Mouse (Mus musculus): ENCODE measurements at regions not wholly inside any gene's neighbourhood (a gene's known extent, or its start where the extent isn't known, plus 50 kb on each side); places are given as distances from the start of the nearest gene placed in this dataset.

GRCm38 (mm10) chr16:86694497-86694896 lies 659.5 kb upstream of the N6amt1 start:
- Histone ChIP-seq H3K9ac (ENCODE audit: low read depth, low read length) (no peak overlapping the region), H3K4me1 (ENCODE audit: control insufficient read depth, insufficient read depth, low read length) (no peaks in the 10 kb centered on the region), H3K27ac (ENCODE audit: low read length) (no peak overlapping the region), H3K9me3 (replicated peaks; ENCODE audit: control insufficient read depth, low read length, poor library complexity, severe bottlenecking) (no peaks in the 10 kb centered on the region), H3K36me3 (ENCODE audit: control insufficient read depth, insufficient read depth, low read length) (no peaks in the 10 kb centered on the region), H3K27me3 (ENCODE audit: control insufficient read depth, insufficient read depth, low read depth, low read length) (no peaks in the 10 kb centered on the region), H3K4me3 (ENCODE audit: low read depth, low read length) (no peak overlapping the region), H3K4me2 (ENCODE audit: low read length) (no peak overlapping the region)
- ATAC-seq = peak; percentile 68; the same call in 1 of the 2 replicates
- 42% methylated on average over 3 of the region's 3 CpGs for WGBS

- WGBS = 61% methylated on average over 3 of the region's 3 CpGs
- no peak for ATAC-seq
- Histone ChIP-seq H3K36me3 (ENCODE audit: control insufficient read depth, insufficient read depth, low read length) (no peaks in the 10 kb centered on the region), H3K4me2 (ENCODE audit: low read length) (no peak overlapping the region), H3K4me3 (ENCODE audit: low read depth, low read length) (no peak overlapping the region), H3K9ac (ENCODE audit: low read depth, low read length) (no peak overlapping the region), H3K4me1 (ENCODE audit: control insufficient read depth, insufficient read depth, low read length) (no peaks in the 10 kb centered on the region), H3K27me3 (ENCODE audit: control insufficient read depth, insufficient read depth, low read depth, low read length) (no peaks in the 10 kb centered on the region), H3K27ac (ENCODE audit: low read length) (no peak overlapping the region), H3K9me3 (replicated peaks; ENCODE audit: control insufficient read depth, low read length, poor library complexity, severe bottlenecking) (peaks cover 4% of the 10 kb centered on the region; the same call in 1 of the 2 replicates)
These were observed 694.8 kb upstream of the N6amt1 start for GRCm38 (mm10) chr16:86659154-86659553.

- Histone ChIP-seq H3K36me3 (ENCODE audit: control insufficient read depth, insufficient read depth, low read length) (no peaks in the 10 kb centered on the region), H3K4me1 (ENCODE audit: control insufficient read depth, insufficient read depth, low read length) (no peaks in the 10 kb centered on the region), H3K9me3 (replicated peaks; ENCODE audit: control insufficient read depth, low read length, poor library complexity, severe bottlenecking) (no peaks in the 10 kb centered on the region), H3K27me3 (ENCODE audit: control insufficient read depth, insufficient read depth, low read depth, low read length) (no peaks in the 10 kb centered on the region), H3K4me2 (ENCODE audit: low read length) (no peak overlapping the region), H3K27ac (ENCODE audit: low read length) (no peak overlapping the region), H3K4me3 (ENCODE audit: low read depth, low read length) (no peak overlapping the region), H3K9ac (ENCODE audit: low read depth, low read length) (no peak overlapping the region)
- ATAC-seq = no peak
- 92% methylated on average over 5 of the region's 5 CpGs for WGBS
These were observed 706.7 kb upstream of the N6amt1 start for GRCm38 (mm10) chr16:86647316-86647715.

- H3K36me3 ChIP-seq (ENCODE audit: control insufficient read depth, insufficient read depth, low read length) = no peaks in the 10 kb centered on the region
- H3K27me3 ChIP-seq (ENCODE audit: control insufficient read depth, insufficient read depth, low read depth, low read length) = no peaks in the 10 kb centered on the region
- H3K4me1 ChIP-seq (ENCODE audit: control insufficient read depth, insufficient read depth, low read length) = no peaks in the 10 kb centered on the region
- no peak overlapping the region for H3K9ac ChIP-seq (ENCODE audit: low read depth, low read length)
- no peak overlapping the region for H3K4me3 ChIP-seq (ENCODE audit: low read depth, low read length)
- no peak for ATAC-seq
- H3K27ac ChIP-seq (ENCODE audit: low read length) = no peak overlapping the region
- no peak overlapping the region for H3K4me2 ChIP-seq (ENCODE audit: low read length)
- WGBS = 70% methylated on average over 2 of the region's 2 CpGs
- no peaks in the 10 kb centered on the region for H3K9me3 ChIP-seq (replicated peaks; ENCODE audit: control insufficient read depth, low read length, poor library complexity, severe bottlenecking)
These were observed 707.2 kb upstream of the N6amt1 start for GRCm38 (mm10) chr16:86646753-86647152.

GRCm38 (mm10) chr16:86645436-86645835 lies 708.5 kb upstream of the N6amt1 start:
- no peak overlapping the region for H3K27ac ChIP-seq (ENCODE audit: low read length)
- H3K9me3 ChIP-seq (replicated peaks; ENCODE audit: control insufficient read depth, low read length, poor library complexity, severe bottlenecking) = no peaks in the 10 kb centered on the region
- H3K27me3 ChIP-seq (ENCODE audit: control insufficient read depth, insufficient read depth, low read depth, low read length) = no peaks in the 10 kb centered on the region
- H3K4me2 ChIP-seq (ENCODE audit: low read length) = no peak overlapping the region
- H3K4me3 ChIP-seq (ENCODE audit: low read depth, low read length) = no peak overlapping the region
- no peak for ATAC-seq
- WGBS = 67% methylated on average over 1 of the region's 1 CpGs
- no peaks in the 10 kb centered on the region for H3K4me1 ChIP-seq (ENCODE audit: control insufficient read depth, insufficient read depth, low read length)
- no peak overlapping the region for H3K9ac ChIP-seq (ENCODE audit: low read depth, low read length)
- H3K36me3 ChIP-seq (ENCODE audit: control insufficient read depth, insufficient read depth, low read length) = no peaks in the 10 kb centered on the region

GRCm38 (mm10) chr16:86644912-86645312 lies 709.1 kb upstream of the N6amt1 start:
- no peaks in the 10 kb centered on the region for H3K9me3 ChIP-seq (replicated peaks; ENCODE audit: control insufficient read depth, low read length, poor library complexity, severe bottlenecking)
- peak; percentile 82 for ATAC-seq

GRCm38 (mm10) chr16:86604166-86604565 lies 702.5 kb upstream of the Adamts5 start:
- Histone ChIP-seq H3K4me2 (ENCODE audit: low read length) (no peak overlapping the region), H3K4me1 (ENCODE audit: control insufficient read depth, insufficient read depth, low read length) (no peaks in the 10 kb centered on the region), H3K9me3 (replicated peaks; ENCODE audit: control insufficient read depth, low read length, poor library complexity, severe bottlenecking) (no peaks in the 10 kb centered on the region), H3K27me3 (ENCODE audit: control insufficient read depth, insufficient read depth, low read depth, low read length) (no peaks in the 10 kb centered on the region), H3K9ac (ENCODE audit: low read depth, low read length) (no peak overlapping the region), H3K27ac (ENCODE audit: low read length) (no peak overlapping the region), H3K4me3 (ENCODE audit: low read depth, low read length) (no peak overlapping the region), H3K36me3 (ENCODE audit: control insufficient read depth, insufficient read depth, low read length) (no peaks in the 10 kb centered on the region)
- ATAC-seq = no peak
- 77% methylated on average over 7 of the region's 7 CpGs for WGBS

More at GRCm38 (mm10) chr16:86644912-86645312, 709.1 kb upstream of the N6amt1 start:
- no peak overlapping the region for H3K4me2 ChIP-seq (ENCODE audit: low read length)
- H3K4me1 ChIP-seq (ENCODE audit: control insufficient read depth, insufficient read depth, low read length) = no peaks in the 10 kb centered on the region
- no peak overlapping the region for H3K4me3 ChIP-seq (ENCODE audit: low read depth, low read length)
- H3K9ac ChIP-seq (ENCODE audit: low read depth, low read length) = no peak overlapping the region
- no peaks in the 10 kb centered on the region for H3K36me3 ChIP-seq (ENCODE audit: control insufficient read depth, insufficient read depth, low read length)
- no peaks in the 10 kb centered on the region for H3K27me3 ChIP-seq (ENCODE audit: control insufficient read depth, insufficient read depth, low read depth, low read length)
- WGBS = 59% methylated on average over 2 of the region's 2 CpGs
- no peak overlapping the region for H3K27ac ChIP-seq (ENCODE audit: low read length)

- Histone ChIP-seq H3K9me3 (replicated peaks; ENCODE audit: control insufficient read depth, low read length, poor library complexity, severe bottlenecking) (no peaks in the 10 kb centered on the region), H3K4me3 (ENCODE audit: low read depth, low read length) (no peak overlapping the region), H3K4me2 (ENCODE audit: low read length) (no peak overlapping the region), H3K4me1 (ENCODE audit: control insufficient read depth, insufficient read depth, low read length) (no peaks in the 10 kb centered on the region), H3K36me3 (ENCODE audit: control insufficient read depth, insufficient read depth, low read length) (no peaks in the 10 kb centered on the region), H3K27me3 (ENCODE audit: control insufficient read depth, insufficient read depth, low read depth, low read length) (no peaks in the 10 kb centered on the region), H3K27ac (ENCODE audit: low read length) (no peak overlapping the region), H3K9ac (ENCODE audit: low read depth, low read length) (no peak overlapping the region)
- no peak for ATAC-seq
- WGBS = 76% methylated on average over 3 of the region's 3 CpGs
These were observed 693.4 kb upstream of the Adamts5 start for GRCm38 (mm10) chr16:86594992-86595391.

GRCm38 (mm10) chr16:86586044-86586443 lies 684.4 kb upstream of the Adamts5 start:
- no peaks in the 10 kb centered on the region for H3K36me3 ChIP-seq (ENCODE audit: control insufficient read depth, insufficient read depth, low read length)
- H3K4me3 ChIP-seq (ENCODE audit: low read depth, low read length) = no peak overlapping the region
- H3K4me2 ChIP-seq (ENCODE audit: low read length) = no peak overlapping the region
- H3K9me3 ChIP-seq (replicated peaks; ENCODE audit: control insufficient read depth, low read length, poor library complexity, severe bottlenecking) = no peaks in the 10 kb centered on the region
- H3K27me3 ChIP-seq (ENCODE audit: control insufficient read depth, insufficient read depth, low read depth, low read length) = no peaks in the 10 kb centered on the region
- H3K27ac ChIP-seq (ENCODE audit: low read length) = no peak overlapping the region
- no peak for ATAC-seq
- H3K4me1 ChIP-seq (ENCODE audit: control insufficient read depth, insufficient read depth, low read length) = no peaks in the 10 kb centered on the region
- no peak overlapping the region for H3K9ac ChIP-seq (ENCODE audit: low read depth, low read length)
- WGBS = 92% methylated on average over 4 of the region's 4 CpGs

GRCm38 (mm10) chr16:86578281-86578680 lies 676.7 kb upstream of the Adamts5 start:
- WGBS = 46% methylated on average over 5 of the region's 5 CpGs
- Histone ChIP-seq H3K4me3 (ENCODE audit: low read depth, low read length) (no peak overlapping the region), H3K4me2 (ENCODE audit: low read length) (no peak overlapping the region), H3K9ac (ENCODE audit: low read depth, low read length) (no peak overlapping the region), H3K27me3 (ENCODE audit: control insufficient read depth, insufficient read depth, low read depth, low read length) (no peaks in the 10 kb centered on the region), H3K36me3 (ENCODE audit: control insufficient read depth, insufficient read depth, low read length) (no peaks in the 10 kb centered on the region), H3K27ac (ENCODE audit: low read length) (no peak overlapping the region), H3K9me3 (replicated peaks; ENCODE audit: control insufficient read depth, low read length, poor library complexity, severe bottlenecking) (no peaks in the 10 kb centered on the region), H3K4me1 (ENCODE audit: control insufficient read depth, insufficient read depth, low read length) (no peaks in the 10 kb centered on the region)
- no peak for ATAC-seq
